Mouse (Mus musculus): ENCODE measurements around the gene Cpt1c. TPM values are rescaled to one million over a fixed set of nuclear protein-coding genes. Genes with fewer than 3 reads are reported as not detected.
"Not testable (repeated sequence)": the region's sequence is repeated elsewhere in the genome, so short reads cannot be mapped to it uniquely, and the experiment has no call there.

Cpt1c gene
- total RNA-seq (2021): 1 to 10 TPM; 2.7 to 3.1 TPM

DNA sequence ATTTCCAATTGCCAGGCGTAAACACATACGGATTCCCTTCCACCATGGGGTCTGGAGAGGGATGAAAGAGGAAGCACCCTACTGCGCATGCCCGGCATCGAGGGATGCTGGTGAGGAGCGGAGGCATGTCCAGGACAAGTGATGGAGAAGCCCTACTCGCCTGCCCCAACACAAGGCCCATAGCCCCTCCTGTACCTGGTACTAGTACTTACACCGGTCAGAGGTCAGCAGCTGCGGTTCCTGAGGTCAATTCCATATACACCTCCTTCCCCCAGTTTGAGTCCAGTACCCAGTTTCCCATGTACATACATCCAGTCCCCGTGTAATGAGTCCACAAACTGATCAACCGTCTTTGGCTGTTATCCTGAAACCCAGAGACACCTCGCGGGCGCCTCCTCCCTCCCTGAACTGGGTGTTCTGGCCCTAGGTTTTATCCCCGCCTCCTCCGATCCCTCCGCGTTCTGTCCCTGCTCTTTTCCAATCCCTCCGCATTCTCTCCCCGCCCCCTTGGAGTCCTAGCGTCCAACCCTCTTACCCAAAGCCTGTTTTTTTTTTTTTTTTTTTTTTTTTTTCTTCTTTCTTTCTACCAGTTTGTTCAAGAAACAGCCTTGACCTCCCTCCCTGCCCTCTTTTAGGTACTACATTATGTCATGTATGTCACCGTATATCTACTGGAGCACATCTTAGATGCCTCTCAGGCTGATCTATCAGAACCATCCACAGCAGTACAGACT, at the start of gene Cpt1c:
Cpt1c (minus strand) TSS at position 469 of the 734 bp plus-strand sequence.
- DNase-seq (ENCODE audit: low spot score): peak; percentile 66
- intact Hi-C loops (cut with DNase I): no loop called here

DNA sequence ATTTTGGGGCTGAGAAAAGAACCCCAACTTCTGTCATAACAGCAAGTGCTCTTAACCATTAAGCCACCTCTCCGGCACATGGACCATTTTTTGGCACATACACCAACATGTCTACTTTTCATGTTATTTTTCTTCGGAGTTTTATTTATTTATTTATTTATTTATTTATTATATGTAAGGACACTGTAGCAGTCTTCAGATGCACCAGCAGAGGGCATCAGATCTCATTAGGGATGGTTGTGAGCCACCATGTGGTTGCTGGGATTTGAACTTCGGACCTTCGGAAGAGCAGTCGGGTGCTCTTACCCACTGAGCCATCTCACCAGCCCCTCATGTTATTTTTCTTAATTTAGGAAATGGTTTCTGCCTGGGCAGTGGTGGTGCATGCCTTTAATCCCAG, 49.1 kb upstream of the Cpt1c start:
- intact Hi-C loops (cut with DNase I): loop anchor here (5.0 kb wide), 1 partner anchor 41 kb away; no protein-coding TSS in a partner anchor

DNA sequence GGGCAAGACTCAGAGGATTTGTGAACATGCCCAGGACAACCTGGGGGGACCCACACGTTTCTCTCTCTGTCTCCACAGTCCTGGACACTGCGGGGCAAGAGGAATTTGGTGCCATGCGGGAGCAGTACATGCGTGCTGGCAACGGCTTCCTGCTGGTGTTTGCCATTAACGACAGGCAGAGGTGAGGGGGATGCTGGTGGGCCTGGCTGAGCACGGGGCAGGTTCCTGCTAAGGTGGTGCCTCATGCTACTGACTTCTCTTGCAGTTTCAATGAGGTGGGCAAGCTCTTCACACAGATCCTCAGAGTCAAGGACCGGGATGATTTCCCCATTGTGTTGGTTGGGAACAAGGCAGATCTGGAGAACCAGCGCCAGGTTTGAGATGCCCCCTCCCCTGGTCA, 45.6 kb upstream of the Cpt1c start:
- intact Hi-C loops (cut with DNase I): loop anchor here (2.0 to 5.0 kb wide), 2 partner anchors 33 to 38 kb away; partner anchors contain the start of gene Prr12
- no peak for DNase-seq (ENCODE audit: low spot score)

More for the DNA sequence above, 49.1 kb upstream of the Cpt1c start:
- not testable (repeated sequence) for DNase-seq (ENCODE audit: low spot score)

DNA sequence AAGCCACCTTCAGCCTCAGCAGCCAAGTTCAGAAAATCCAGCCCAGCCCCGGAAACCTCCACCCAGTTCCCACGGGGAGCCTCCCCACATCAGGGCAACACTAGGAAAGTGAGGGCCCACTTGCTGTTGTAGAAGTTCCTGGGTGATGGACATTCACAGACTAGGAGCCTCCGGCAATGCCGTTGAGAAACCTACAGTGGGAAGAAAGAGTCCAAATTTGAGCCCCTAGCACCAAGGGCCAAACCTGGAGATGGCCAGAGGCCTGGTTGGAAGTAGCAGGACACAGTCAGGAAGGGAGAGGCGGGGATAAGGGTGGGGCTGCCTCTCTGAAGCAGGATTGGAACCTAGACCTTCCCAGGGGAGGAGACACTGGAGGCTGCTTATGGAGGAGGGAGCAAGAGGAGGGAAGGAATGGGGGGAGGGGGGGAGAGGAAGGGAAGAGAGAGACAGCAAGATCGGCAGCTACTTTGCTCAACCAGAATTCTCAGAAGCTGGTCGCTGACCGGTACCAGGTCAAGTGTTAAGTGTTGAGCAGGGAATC, 44.5 kb upstream of the Cpt1c start:
- intact Hi-C loops (cut with DNase I): no loop called here
- peak; percentile 83 for DNase-seq (ENCODE audit: low spot score)

DNA sequence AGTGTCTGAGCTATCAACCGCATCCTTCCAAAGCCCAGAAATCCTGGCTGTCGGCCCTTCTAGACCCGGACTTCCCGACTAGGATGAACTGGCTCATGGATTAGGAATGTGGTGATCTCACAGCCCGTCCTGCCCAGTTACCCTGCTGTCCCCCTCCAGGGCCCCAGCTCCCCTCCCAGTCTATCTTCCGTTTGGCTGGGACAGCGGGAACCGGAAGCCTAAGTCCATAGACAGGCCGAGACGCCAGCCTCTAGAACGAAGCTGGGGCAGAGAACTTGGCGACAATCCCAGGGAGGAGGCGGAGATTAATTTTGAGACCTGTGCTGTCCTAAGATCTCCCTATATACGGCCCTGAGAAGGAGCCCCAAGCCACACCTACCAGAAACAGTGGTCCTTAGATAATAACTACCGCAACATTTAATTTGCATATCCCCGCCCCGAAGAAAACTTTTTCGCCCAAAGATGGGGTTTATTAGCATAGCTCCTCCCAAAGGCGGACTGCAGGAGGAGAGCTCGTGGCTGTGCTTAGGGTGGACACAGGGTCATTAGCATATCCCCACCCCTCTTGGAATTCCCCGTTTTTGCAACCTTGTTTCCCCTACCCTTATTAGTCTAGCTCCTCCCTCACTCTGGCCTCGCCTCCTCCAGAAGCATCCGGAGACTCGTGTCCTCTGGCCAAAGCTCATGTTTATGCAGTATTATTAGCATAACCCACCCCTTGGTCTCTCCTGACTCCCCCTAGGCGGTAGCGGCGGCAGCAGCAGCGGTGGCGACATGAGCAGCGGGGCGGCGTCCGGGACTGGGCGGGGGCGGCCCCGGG, 42.8 kb upstream of the Cpt1c start, which contains the start of gene Rras:
Rras (plus strand) TSS at position 720 of the 820 bp plus-strand sequence.
- intact Hi-C loops (cut with DNase I): no loop called here
- DNase-seq (ENCODE audit: low spot score): peak; percentile 96

DNA sequence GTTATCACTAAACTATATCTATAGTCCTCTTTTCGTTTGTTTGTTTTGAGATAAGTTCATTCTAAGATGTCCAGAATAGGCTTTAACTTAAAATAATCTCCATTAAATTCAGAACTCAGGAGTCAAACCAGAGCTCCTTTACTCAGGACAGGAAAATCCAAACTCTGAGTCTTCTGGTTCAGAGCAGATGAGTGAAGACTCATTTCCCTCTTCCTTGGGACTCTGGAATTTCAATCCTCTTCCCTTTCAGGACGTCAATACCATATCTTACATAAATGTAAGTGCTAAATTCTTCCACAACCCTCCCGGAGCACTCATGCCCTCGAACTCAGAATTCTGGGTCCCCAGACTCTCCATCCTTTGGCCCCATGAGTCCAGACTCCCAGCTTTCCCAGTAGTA, 42.1 kb upstream of the Cpt1c start:
- intact Hi-C loops (cut with DNase I): no loop called here
- DNase-seq (ENCODE audit: low spot score): no peak

DNA sequence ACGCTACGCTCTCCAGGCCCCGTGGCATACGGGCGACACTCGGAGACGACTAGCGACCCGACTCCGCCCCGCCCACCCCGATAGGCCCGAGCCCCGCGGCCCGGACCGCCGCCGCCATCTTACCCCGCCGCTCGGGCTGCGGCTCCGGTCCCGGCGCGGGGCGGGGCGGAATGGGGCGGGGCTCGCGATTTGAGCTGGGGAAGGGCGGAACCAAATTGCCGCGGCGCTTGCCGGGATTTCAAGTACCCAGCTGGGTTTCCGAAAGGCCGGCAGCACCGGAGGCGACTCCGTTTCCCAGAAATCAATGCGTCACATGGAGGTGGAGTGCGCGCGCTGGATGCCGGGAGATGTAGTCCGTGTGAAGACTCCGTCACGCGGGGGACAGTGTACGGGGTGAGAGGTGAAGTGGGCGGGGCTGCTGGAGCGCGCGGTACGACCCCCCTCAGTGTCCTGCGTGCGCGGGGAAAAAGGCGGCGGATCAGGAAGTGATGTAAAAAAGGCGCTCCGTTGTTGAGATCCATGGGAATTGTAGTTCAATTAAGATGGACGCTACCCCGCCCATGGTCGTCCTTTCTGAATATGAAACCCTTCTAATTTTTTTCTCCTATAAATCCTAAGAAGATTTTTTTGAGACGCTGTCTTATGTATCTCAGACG, 41.4 kb upstream of the Cpt1c start, which contains the start of gene Scaf1:
Scaf1 (minus strand) TSS at position 407 of the 656 bp plus-strand sequence.
- peak; percentile 100 for DNase-seq (ENCODE audit: low spot score)
- intact Hi-C loops (cut with DNase I): loop anchor here (2.0 kb wide), 1 partner anchor 15 kb away; no protein-coding TSS in a partner anchor

DNA sequence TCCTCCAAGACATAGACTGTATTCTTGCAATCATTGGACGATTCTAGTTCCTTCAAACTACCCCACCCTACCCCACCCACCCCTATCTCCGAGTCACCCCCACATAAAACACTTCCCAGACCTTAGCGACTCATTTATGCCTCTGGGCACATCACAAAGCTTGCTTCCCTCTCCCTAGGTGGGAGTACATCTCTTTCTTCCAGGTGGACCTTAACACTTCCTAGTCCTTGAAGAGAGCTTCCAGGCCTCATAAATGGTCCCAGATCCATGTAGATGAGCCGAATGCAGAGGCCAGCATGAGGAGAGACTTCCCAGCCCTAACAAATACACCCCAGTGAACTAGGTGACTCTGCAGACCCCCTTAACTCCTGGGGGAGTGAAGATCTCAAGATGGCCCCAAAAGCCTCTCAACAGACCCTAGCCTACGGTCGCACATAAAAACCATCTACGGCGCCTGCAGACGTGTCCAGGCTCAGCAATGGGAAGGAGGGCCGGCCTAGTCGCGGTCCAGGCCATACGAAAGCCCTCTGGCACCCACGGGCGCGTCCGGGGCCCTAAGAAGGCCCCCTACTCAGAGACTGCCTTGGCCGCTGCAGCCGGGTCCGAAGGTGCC, 40.8 kb upstream of the Cpt1c start:
- intact Hi-C loops (cut with DNase I): loop anchor here (2.0 kb wide), 1 partner anchor 15 kb away; no protein-coding TSS in a partner anchor
- DNase-seq (ENCODE audit: low spot score): no peak

DNA sequence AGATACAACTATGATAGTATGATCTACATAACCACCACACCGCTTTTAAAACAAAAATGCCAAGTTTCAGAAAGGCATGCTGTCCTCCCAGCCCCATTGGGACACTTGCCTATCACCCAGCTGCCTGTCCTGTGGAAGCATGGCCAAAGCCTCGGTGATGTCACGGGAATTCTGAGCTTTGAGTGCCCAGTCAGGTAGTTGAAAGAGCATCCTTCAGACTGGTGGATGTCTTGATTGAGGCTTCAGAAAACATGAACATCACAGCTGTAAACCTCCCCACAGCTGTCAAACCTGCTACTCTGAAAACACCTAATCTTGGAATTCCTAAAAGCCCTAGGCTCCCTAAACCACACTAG, 39.4 kb upstream of the Cpt1c start:
- intact Hi-C loops (cut with DNase I): loop anchor here (2.0 to 5.0 kb wide), 2 partner anchors 13 to 647 kb away; no protein-coding TSS in a partner anchor
- DNase-seq (ENCODE audit: low spot score): no peak

DNA sequence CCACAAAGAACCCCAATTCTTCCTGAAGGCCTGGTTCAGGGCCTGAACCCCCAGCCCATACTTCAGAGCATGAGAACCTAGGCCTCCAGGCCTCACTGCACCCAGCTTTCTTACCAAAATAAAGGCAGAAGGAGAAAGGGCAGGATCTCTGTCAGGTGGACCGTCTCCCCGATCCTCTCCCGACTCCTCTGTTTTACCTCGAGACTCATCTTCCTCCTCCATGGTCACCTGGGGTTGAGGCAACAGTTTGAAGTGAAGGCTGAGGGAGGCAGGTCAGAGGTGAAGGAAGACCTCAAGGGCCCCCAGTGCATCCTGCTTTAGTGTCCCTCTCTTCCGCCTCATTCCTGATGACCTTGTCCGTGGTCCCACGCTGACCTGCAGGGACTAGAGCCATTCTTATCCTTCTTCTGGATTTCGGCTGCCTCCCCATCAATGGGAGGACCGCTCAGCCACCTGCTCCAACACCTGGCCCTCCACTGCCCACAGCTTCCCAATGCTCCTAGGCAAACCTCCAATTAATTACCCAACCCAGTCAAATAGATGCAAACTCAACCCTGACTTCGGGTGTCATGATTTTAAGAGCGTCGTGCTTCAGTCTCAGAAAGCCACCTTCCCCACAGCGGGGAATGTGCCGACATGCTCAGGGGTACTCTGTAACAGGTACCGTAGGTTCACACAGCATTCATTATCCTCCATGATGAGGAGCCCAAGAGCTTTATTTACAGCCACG, 38.9 kb upstream of the Cpt1c start:
- intact Hi-C loops (cut with DNase I): loop anchor here (2.0 to 5.0 kb wide), 2 partner anchors 13 to 646 kb away; no protein-coding TSS in a partner anchor
- DNase-seq (ENCODE audit: low spot score): no peak

DNA sequence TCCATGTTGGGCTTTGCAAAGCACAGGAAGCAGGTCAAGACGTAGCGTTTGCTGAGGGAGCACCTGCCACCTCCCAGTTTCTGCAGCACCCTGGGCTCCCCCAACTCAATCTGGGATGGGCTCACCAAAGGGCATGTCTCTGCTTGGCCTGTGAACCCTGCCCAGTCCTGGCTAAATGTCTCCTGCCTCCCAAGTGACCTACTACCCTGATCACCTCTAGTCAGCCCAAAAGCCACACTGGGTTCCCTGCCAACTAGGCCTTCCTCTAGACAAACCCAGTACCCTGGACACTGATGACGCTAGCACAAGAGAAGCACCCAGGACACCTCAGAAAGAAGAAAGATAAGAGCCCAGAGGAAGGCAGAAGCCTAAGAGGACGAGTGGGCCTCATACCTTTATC, 38.2 kb upstream of the Cpt1c start:
- DNase-seq (ENCODE audit: low spot score): no peak
- intact Hi-C loops (cut with DNase I): loop anchor here (5.0 kb wide), 1 partner anchor 646 kb away; no protein-coding TSS in a partner anchor

DNA sequence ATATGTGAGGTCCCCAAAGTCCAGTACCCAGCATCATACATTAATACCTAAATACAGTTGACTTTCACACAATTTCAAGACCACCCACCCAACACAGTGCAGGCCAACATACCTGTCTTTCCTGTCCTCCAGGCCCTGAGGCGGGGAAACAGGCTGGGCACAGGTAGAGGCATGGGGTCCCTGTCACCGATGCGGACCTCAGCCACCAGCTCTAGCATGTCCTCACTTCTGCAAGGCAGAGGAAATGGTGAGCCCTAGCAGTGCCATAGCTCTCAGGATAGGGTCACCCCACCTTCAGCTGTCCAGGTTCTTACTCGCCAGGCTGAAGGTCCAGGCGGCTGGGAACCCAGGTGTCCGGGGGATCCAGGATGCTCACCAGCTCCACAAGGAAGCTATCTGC, 37.4 kb upstream of the Cpt1c start:
- intact Hi-C loops (cut with DNase I): loop anchor here (5.0 kb wide), 1 partner anchor 645 kb away; no protein-coding TSS in a partner anchor
- DNase-seq (ENCODE audit: low spot score): no peak

DNA sequence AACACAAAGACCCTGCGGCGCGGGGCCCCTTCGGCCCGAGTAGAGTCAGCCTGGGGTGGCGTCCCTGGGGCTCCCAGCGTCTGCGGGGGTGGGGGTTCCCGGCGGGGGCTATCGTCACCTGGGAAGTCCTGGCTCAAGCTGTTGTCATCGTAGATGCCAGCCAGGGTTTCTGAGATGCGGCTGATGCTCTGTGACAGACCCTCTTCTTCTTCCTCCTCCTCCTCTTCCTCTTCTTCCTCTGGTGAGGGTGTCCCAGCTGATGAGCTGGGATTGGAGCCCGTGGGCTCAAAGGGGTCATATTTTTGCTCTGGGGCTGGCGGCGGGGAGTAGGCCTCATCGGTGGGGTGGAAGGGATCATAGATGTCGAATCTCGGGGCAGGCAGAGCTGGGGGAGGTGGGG, 33.8 kb upstream of the Cpt1c start:
- intact Hi-C loops (cut with DNase I): no loop called here
- no peak for DNase-seq (ENCODE audit: low spot score)

DNA sequence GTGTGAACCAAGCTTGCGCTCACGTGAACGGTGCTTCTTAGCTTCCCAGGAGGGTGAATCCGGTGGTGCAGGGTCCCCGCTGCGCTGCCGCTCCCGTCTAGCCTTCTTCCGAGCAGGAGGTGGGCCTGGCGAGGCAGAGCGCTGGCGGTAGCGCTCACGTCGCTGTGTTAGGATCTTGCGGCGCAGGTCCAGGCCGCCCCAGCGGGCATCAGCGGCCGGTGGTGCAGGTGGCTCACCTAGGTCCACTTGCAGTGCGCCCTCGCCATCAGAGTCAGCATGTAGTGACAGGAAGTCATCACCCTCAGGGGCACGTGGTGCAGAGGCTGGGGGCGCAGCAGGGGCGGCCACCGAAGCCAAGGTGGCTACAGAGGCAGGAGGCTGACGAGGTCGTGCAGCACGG, 33.2 kb upstream of the Cpt1c start:
- intact Hi-C loops (cut with DNase I): no loop called here

DNA sequence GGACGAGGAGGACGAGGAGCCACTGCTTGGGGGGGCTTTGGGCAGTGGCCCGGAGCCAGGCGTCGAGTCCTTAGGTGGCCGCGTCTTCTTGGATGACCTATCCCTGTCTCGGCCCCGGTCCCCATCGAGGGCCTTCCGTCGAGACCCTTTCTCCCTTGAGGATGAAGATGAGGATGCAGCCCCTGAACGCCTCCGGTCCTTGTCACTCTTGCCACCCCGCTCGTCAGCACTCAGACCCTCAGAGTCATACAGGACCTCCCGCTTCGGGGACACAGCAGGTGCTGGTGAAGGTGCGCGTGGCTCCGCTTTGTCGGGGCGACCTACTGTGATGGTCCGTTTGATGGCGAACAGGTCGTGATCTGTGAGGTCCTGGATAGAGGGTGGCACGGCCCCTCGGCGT, 32.5 kb upstream of the Cpt1c start:
- intact Hi-C loops (cut with DNase I): no loop called here

More for the DNA sequence above, 33.2 kb upstream of the Cpt1c start:
- DNase-seq (ENCODE audit: low spot score): no peak

DNA sequence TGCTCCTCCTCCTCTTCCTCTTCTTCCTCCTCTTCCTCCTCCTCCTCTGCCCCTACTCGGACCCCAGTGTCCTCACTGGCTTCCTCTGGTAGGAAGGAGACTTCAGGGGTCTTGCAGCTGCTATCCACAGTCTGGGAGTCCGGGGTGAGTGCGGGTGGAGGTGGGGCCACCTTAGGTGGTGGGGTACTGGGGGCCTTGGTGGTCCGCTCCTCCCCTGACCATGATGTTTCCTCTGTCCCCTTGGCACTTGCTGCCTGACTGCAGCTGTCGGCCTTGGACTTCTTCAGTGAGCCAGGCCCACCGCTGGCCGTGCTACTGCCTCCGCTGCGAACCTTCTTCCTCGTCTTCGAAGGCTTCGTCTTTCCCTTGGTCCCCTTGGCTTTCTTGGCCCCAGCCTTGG, 31.9 kb upstream of the Cpt1c start:
- intact Hi-C loops (cut with DNase I): no loop called here
- DNase-seq (ENCODE audit: low spot score): no peak

More for the DNA sequence above, 32.5 kb upstream of the Cpt1c start:
- no peak for DNase-seq (ENCODE audit: low spot score)

DNA sequence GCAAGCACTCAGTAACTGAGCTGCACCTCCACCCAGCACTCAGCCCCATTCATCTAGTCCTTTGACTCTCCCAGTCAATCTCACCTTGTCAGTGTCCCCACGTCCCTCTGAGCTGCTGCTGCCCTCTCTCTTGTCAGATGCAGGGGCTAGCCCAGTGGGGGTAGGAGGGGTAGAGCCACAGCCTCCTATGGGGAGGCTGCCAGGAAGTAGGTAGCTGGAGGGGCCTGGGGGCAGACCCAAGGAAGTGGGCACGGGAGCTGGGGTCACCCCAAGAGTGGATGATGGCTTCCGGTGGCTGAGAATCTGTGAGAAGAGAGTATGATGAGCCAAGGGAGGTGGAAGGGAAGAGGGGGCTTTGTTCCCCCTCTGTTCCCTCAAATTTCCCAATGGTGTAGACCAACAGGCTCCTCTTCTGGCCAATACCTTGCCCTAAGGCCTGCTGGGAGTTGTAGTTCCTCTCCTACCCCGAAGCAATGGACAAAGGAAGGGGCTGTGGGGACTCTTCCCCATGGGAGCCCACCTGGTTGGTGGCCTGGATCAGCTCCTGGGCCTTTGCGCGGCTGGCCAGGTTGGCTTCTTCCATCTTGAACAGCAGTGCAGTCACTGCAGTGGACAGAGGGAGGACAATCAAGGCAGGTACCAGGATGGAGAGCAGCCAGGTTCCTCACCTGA, 30.8 kb upstream of the Cpt1c start:
- intact Hi-C loops (cut with DNase I): no loop called here
- DNase-seq (ENCODE audit: low spot score): no peak

DNA sequence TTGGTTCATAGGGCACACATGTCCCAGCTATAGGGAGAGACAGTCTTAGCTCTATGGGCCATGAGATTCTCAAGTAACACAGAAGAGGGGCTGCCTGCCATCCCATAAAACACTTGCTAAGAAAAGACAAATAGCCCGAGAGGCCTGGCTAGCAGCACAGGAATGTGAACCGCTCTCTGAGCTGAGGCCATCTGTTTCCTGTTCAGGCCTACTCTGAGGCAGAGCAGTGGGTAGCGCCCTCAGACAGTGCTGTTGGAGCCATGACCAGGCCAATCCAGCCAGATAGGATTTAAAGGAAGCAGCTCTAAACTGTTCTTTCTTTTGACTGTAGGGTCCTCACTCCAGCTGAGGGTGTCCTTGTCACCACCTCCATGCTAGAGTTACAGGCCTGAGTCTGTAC, 29.9 kb upstream of the Cpt1c start:
- intact Hi-C loops (cut with DNase I): no loop called here
- no peak for DNase-seq (ENCODE audit: low spot score)

Measured in heart, postnatal 25 days (tissue).